Mouse (Mus musculus) brain, embryonic 18.5 days (tissue): ENCODE results near the gene Lrrc19.
"Not testable (repeated sequence)": the region's sequence is repeated elsewhere in the genome, so short reads cannot be mapped to it uniquely, and the experiment has no call there.

ENCODE experiments used
- DNase-seq: peaks from one replicate; pipeline ENCODE4 v3.0.0-alpha.2; 2012; ENCODE audit warnings: low read depth, low spot score

Gene Lrrc19

GRCm38 (mm10) chr4:94649920-94650319 is at the start of gene Lrrc19:
Lrrc19 (minus strand) TSS chr4:94650144.
- no peak for DNase-seq

GRCm38 (mm10) chr4:94696368-94696767 is 46.4 kb upstream of the Lrrc19 start:
- no peak for DNase-seq

- DNase-seq, result no peak
These were observed 42.2 kb upstream of the Lrrc19 start for GRCm38 (mm10) chr4:94692175-94692574.

GRCm38 (mm10) chr4:94691078-94691477 is 41.1 kb upstream of the Lrrc19 start:
- no peak for DNase-seq

GRCm38 (mm10) chr4:94689804-94690203 is 39.9 kb upstream of the Lrrc19 start:
- DNase-seq, result not testable (repeated sequence)

GRCm38 (mm10) chr4:94683305-94683704 is 33.4 kb upstream of the Lrrc19 start:
- DNase-seq, result no peak

- no peak for DNase-seq
These were observed 32.1 kb upstream of the Lrrc19 start for GRCm38 (mm10) chr4:94682029-94682428.

GRCm38 (mm10) chr4:94681181-94681580 is 31.2 kb upstream of the Lrrc19 start:
- DNase-seq, result no peak

- DNase-seq, result no peak
These were observed 30.7 kb upstream of the Lrrc19 start for GRCm38 (mm10) chr4:94680662-94681061.

- DNase-seq, result no peak
These were observed 19.8 kb upstream of the Lrrc19 start for GRCm38 (mm10) chr4:94669718-94670117.

- DNase-seq, result not testable (repeated sequence)
These were observed 657 bp upstream of the Lrrc19 start for GRCm38 (mm10) chr4:94650426-94651175.

GRCm38 (mm10) chr4:94643141-94643540 is 6.8 kb downstream of the Lrrc19 start:
- DNase-seq, result peak; percentile 0

- DNase-seq, result no peak
These were observed 29.9 kb downstream of the Lrrc19 start for GRCm38 (mm10) chr4:94620077-94620476.

- no peak for DNase-seq
These were observed 35.3 kb downstream of the Lrrc19 start for GRCm38 (mm10) chr4:94614627-94615006.

GRCm38 (mm10) chr4:94613972-94614626 is 35.8 kb downstream of the Lrrc19 start, which contains the start of gene Ift74:
Ift74 (plus strand) TSS chr4:94614491.
- peak; percentile 92 for DNase-seq

- no peak for DNase-seq
These were observed 39.6 kb downstream of the Lrrc19 start for GRCm38 (mm10) chr4:94610339-94610738.

- DNase-seq, result no peak
These were observed 44.4 kb downstream of the Lrrc19 start for GRCm38 (mm10) chr4:94605591-94605990.

- no peak for DNase-seq
These were observed 45.4 kb downstream of the Lrrc19 start for GRCm38 (mm10) chr4:94604452-94605019.

GRCm38 (mm10) chr4:94603031-94603629 is 46.8 kb downstream of the Lrrc19 start, which contains the start of gene Plaa:
Plaa (minus strand) TSS chr4:94603244.
- peak; percentile 85 for DNase-seq

- DNase-seq, result no peak
These were observed 47.4 kb downstream of the Lrrc19 start for GRCm38 (mm10) chr4:94602496-94603030.

- no peak for DNase-seq
These were observed 48.5 kb downstream of the Lrrc19 start for GRCm38 (mm10) chr4:94601395-94601794.

GRCm38 (mm10) chr4:94592709-94593108 is 57.2 kb downstream of the Lrrc19 start:
- no peak for DNase-seq
